Mouse (Mus musculus): ENCODE measurements around the gene Idh3b. TPM values are rescaled to one million over a fixed set of nuclear protein-coding genes. Genes with fewer than 3 reads are reported as not detected.

Idh3b gene
- total and polyA plus RNA-seq, 3 experiments: 134 to 315 (median 160) TPM

DNA sequence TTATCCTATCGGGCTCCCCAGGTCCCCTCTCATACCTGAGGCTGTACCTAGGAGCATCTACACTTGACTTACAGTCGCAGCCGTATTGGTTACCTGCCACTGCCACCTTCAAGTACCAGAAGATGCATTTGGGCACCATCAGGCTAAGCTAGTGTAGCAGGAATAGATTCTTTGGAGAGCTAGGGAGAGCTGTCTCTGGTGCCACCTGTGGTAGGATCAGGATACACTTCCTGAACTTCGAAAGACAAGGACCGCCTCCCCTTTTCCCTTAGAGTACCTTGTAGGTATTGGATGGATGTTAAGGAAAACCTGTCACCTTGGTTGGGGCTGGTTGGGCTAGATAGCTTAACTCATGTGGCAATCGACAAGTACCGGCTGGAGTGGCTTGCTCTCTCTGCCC lies 16.3 kb downstream of the Idh3b start:
- in situ Hi-C loops (cut with MboI; ENCODE audit: low pct_ligation_motif_present, low pct_unique_long_range_greater_than_20kb, low sequenced_read_pairs): no loop called here
- H3K4me3 ChIP-seq (replicated peaks in 1 of 3; ENCODE audit: low read depth in 2 of 3, low read length in 2 of 3, poor library complexity in 1 of 3): no peak overlapping the region

DNA sequence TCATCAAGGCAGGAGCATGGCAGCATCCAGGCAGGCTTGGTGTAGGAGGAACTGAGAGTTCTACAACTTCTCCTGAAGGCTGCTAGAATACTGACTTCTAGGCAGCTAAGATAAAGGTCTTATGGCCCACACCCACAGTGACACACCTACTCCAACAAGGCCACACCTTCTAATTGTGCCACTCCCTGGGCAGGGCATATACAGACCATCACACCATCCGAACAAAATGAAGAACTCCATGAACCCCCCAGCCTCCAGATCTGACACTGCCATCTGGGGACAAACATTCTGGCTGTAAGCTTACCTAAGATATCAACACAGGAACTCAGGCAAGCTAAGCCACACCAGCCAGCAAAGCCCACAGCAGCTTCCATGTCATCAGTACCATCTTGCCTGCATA lies 18.8 kb downstream of the Idh3b start:
- H3K4me2 ChIP-seq (ENCODE audit: insufficient read depth, low read depth, poor library complexity, severe bottlenecking): no peak overlapping the region
- H3K4me1 ChIP-seq (ENCODE audit: control insufficient read depth in 1 of 2, insufficient read depth in 2 of 2): peaks cover 0 to 6% of the 10 kb centered on the region in 2 experiments; a peak in 1 of 4 replicates
- DNase-seq (ENCODE audit: extremely low read depth): no peak
- no peak overlapping the region for H3K27ac ChIP-seq (ENCODE audit: insufficient read depth, low read depth)
- no peak overlapping the region for H3K4me3 ChIP-seq (replicated peaks in 1 of 3; ENCODE audit: low read depth in 2 of 3, low read length in 2 of 3, poor library complexity in 1 of 3)
- no peaks in the 10 kb centered on the region for H3K79me2 ChIP-seq (replicated peaks; ENCODE audit: control insufficient read depth, extremely low read depth, insufficient read depth, poor library complexity, severe bottlenecking)
- no peaks in the 10 kb centered on the region for H3K9me3 ChIP-seq (replicated peaks; ENCODE audit: low read length)
- in situ Hi-C loops (cut with MboI; ENCODE audit: low pct_ligation_motif_present, low pct_unique_long_range_greater_than_20kb, low sequenced_read_pairs): no loop called here
- no peaks in the 10 kb centered on the region for H3K36me3 ChIP-seq (replicated peaks in 1 of 2; ENCODE audit: control insufficient read depth in 1 of 2, insufficient read depth in 1 of 2, low read length in 1 of 2)
- no peak overlapping the region for H3K9ac ChIP-seq (ENCODE audit: insufficient read depth, low read depth)
- no peaks in the 10 kb centered on the region for H3K27me3 ChIP-seq (replicated peaks)
- TF ChIP-seq UBTF (IDR thresholded peaks at IDR 0.05; ENCODE audit: low read depth, low read length) (no peak), ETS1 (conservative IDR thresholded peaks at IDR 0.05; ENCODE audit: low read depth, low read length) (no peak), JUN (IDR thresholded peaks at IDR 0.05; ENCODE audit: insufficient read depth, low read depth, low read length) (no peak), ZMIZ1 (IDR thresholded peaks at IDR 0.05; ENCODE audit: low read depth, low read length) (no peak)
- dilution Hi-C loops (cut with MboI; ENCODE audit: extremely low pct_ligation_motif_present, extremely low pct_unique_long_range_greater_than_20kb, low sequenced_read_pairs): no loop called here

More for the DNA sequence above, 16.3 kb downstream of the Idh3b start:
- TF ChIP-seq SIN3A (IDR thresholded peaks at IDR 0.05; ENCODE audit: low read length): no peak
- no peak for TF ChIP-seq MXI1 (IDR thresholded peaks at IDR 0.05; ENCODE audit: low read depth, low read length)
- no peak for TF ChIP-seq PAX5 (IDR thresholded peaks at IDR 0.05; ENCODE audit: low read length)
- TF ChIP-seq TBP (conservative IDR thresholded peaks at IDR 0.05; ENCODE audit: low read depth, low read length): no peak
- TF ChIP-seq ZKSCAN1 (IDR thresholded peaks at IDR 0.05; ENCODE audit: borderline replicate concordance, low read depth, low read length): no peak
- TF ChIP-seq USF1 (IDR thresholded peaks at IDR 0.05; ENCODE audit: low read depth, low read length): no peak
- TF ChIP-seq E2F4 (IDR thresholded peaks at IDR 0.05; ENCODE audit: insufficient replicate concordance, low read depth, low read length): no peak
- TF ChIP-seq MYC (IDR thresholded peaks at IDR 0.05; ENCODE audit: low read depth, low read length): no peak
- no peak for TF ChIP-seq ZNF384 (IDR thresholded peaks at IDR 0.05; ENCODE audit: low read depth, low read length)
- no peak for TF ChIP-seq GABPA (IDR thresholded peaks at IDR 0.05; ENCODE audit: insufficient replicate concordance, low read depth, low read length)
- TF ChIP-seq ETS1 (conservative IDR thresholded peaks at IDR 0.05; ENCODE audit: low read depth, low read length): no peak
- no peak for TF ChIP-seq SMC3 (IDR thresholded peaks at IDR 0.05; ENCODE audit: low read depth, low read length)
- Histone ChIP-seq H3K36me3 (replicated peaks in 1 of 2; ENCODE audit: control insufficient read depth in 1 of 2, insufficient read depth in 1 of 2, low read length in 1 of 2) (peaks cover 0 to 3% of the 10 kb centered on the region in 2 experiments), H3K9ac (ENCODE audit: insufficient read depth, low read depth) (no peak overlapping the region), H3K27ac (ENCODE audit: insufficient read depth, low read depth) (no peak overlapping the region), H3K9me3 (replicated peaks; ENCODE audit: low read length) (no peaks in the 10 kb centered on the region), H3K4me2 (ENCODE audit: insufficient read depth, low read depth, poor library complexity, severe bottlenecking) (no peak overlapping the region), H3K79me2 (replicated peaks; ENCODE audit: control insufficient read depth, extremely low read depth, insufficient read depth, poor library complexity, severe bottlenecking) (no peaks in the 10 kb centered on the region), H3K4me1 (ENCODE audit: control insufficient read depth in 1 of 2, insufficient read depth in 2 of 2) (peaks cover 6 to 10% of the 10 kb centered on the region in 2 experiments; a peak in 3 of 4 replicates), H3K27me3 (replicated peaks) (no peaks in the 10 kb centered on the region)
- no peak for DNase-seq (ENCODE audit: extremely low read depth)
- dilution Hi-C loops (cut with MboI; ENCODE audit: extremely low pct_ligation_motif_present, extremely low pct_unique_long_range_greater_than_20kb, low sequenced_read_pairs): no loop called here
